Mouse (Mus musculus) heart, adult 8-10 months (tissue): Measurements from ENCODE around the gene Zfp131. TPM values are rescaled to one million over a fixed set of nuclear protein-coding genes. Genes with fewer than 3 reads are reported as not detected.
"Not testable (repeated sequence)": the region's sequence is repeated elsewhere in the genome, so short reads cannot be mapped to it uniquely, and the experiment has no call there.

Experiments
- DNase-seq: peaks from one replicate; pipeline ENCODE4 v3.0.0; 2022; ENCODE audit warnings: low spot score
- total RNA-seq, 4 experiments: library from RNA; stranded (reverse); gene quantifications; 2 replicates each; pipeline ENCODE4 v1.2.4; 2022

The Zfp131 gene
- 10 to 100 TPM; 18.1 to 21.7 (median 19.3) TPM for total RNA-seq

DNA sequence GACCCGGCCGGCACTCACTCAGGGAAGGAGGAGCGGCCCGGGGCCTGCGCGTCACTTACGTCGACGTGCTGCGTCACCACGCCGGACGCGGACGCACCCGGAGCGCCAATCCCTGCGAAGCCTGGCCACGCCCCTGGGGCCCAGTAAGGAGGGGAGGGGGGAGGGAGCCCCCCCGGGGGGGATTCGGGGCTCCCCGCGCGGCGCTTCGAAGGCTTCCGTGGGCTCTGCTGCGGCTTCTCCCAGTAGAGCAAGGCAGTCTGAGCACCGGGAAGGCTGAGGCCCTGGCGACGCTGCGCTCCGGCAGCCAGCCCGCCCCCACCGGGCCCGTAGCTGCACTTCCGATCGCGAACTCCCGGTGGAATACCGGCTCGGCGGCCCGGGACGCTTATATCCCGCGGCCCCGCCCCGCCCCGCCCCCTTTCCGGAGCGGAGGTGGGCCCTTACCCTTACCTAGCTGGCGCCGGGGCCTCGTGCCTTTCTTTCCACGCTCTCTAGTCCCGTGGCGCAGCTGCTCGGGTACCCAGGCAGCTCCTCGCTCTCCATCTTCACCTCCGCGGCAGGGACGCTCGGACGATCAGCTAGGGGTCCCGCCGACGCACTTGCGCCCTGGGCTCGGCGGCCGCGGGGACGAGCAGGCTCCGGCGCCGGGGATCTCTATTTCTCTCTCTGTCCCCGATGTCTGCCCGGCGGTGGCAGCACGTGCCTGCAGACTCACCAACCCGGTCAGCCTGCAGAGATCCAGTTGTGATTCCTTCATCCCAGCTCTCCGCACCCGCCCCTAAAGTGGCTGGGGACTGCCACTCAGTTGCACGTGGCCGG is at the start of gene Zfp131:
Gene Zfp131 (minus strand): TSS at position 129 of the 819 bp plus-strand sequence.
- peak; percentile 90 for DNase-seq

GRCm38 (mm10) chr13:119839982-119840381 is 49.3 kb upstream of the Zfp131 start:
- DNase-seq: not testable (repeated sequence)

DNA sequence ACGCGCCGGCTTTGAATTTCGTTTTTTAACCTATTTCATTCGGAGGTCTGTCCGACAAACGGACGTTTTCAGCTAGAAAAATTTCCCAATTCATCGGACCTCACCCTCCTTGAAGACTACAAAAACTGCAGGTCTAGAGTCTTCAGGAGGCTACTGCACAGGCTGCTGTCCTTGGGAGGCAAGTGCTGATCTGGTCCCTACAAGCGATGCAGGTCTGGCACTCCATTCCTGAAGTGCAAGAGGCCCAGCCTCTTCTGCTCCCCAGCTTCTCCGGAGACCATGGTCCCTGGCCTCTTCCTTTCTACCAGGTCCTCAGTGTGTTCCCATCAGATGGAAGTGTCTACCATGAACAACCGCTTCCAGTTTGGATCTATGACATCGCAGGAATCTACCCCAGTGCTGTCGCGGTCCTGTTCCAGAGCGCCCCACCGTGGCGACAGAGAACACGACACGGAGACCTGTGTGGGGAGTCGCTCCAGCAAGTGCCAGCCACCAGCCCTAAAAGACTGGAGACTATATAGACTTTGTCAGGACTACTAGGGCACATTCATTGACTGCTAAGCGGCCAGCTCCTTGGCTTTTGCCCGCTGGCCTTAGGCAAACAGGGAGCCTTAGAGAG is 47.1 kb upstream of the Zfp131 start:
- not testable (repeated sequence) for DNase-seq

- peak; percentile 7 for DNase-seq
Measured at GRCm38 (mm10) chr13:119836324-119836811, 45.7 kb upstream of the Zfp131 start.

DNA sequence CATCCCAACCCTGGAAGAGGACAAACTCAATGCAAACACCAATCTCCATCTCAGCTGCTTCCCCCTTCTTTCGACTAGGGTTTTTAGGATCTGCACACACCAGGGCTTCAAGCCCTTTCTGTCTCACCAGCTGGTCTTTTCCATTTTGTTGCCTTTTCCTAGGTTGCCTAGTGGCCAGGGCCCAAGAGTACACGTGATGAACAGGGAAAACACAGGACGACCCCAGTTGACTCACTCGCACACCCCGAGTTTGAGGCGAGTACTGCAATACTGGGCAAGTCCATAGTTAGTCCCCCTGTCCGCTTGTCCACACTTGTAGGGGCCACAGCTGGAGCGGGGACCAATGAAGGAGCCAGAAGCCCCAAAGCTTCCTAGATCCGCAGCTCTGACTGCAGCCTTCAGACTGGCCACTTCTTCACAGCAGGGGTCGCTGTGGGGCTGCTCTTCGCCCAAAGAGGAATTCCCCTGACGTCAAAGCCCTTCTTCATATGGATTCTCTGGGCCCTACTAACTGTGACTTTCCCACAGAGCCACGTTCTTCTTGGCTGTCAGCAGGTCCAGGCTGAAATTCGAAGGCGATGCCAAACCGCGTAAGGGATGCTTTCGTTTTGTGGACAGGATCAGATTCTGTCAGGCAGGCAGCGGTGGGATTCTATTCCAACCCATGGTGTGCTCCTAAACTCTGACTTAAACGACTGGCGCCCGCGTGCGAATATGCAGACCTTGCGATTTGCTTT is 44.8 kb upstream of the Zfp131 start, which contains the start of gene D13Ertd608e:
Gene D13Ertd608e (plus strand): TSS at position 687 of the 737 bp plus-strand sequence.
- peak; percentile 19 for DNase-seq

GRCm38 (mm10) chr13:119830116-119830515 is 39.4 kb upstream of the Zfp131 start, which contains the start of gene AF067063:
AF067063 (minus strand) TSS chr13:119830216.
- not testable (repeated sequence) for DNase-seq

- no peak for DNase-seq
Measured at GRCm38 (mm10) chr13:119817579-119818206, 27.0 kb upstream of the Zfp131 start.

GRCm38 (mm10) chr13:119816798-119817197 is 26.1 kb upstream of the Zfp131 start:
- DNase-seq: no peak

DNA sequence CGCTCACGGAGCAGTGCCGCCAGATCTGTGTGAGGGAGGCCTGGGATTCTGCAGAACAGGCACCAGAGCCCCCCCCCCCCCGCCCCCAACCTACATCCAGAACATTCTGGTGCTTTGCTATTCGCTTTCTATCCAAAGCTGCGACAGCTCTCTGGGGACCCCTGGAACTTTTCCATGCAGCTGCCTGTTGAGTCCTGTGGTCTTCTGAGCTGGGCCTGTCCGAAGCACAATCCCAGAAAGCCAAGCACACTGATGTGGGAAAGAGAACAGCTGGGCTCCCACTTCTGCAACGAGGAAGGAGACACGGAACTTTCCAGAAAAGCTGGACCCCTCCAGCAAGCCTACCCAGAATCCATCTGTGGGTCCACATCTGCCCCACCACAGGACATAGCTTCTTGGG is 19.3 kb upstream of the Zfp131 start:
- DNase-seq: no peak

GRCm38 (mm10) chr13:119808937-119809336 is 18.2 kb upstream of the Zfp131 start:
- no peak for DNase-seq

DNA sequence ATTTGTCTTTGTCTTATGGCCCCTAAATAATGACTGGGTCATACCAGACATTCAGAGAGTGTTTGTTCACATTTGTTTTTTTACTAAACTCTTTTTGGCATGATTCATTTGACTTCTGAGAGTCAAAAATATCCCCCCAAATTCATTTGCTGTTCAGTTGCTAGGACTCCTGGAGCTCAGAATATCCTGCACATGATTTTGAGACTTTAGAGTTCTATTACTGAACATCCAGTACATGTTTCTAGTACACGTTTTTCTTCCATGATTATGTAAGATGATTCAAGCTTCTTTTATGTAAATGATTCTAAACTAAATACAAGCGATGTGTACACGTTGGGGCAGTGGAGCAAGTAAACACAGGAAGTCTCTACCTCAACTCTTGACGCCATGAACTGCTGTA is 7.0 kb upstream of the Zfp131 start:
- no peak for DNase-seq

DNA sequence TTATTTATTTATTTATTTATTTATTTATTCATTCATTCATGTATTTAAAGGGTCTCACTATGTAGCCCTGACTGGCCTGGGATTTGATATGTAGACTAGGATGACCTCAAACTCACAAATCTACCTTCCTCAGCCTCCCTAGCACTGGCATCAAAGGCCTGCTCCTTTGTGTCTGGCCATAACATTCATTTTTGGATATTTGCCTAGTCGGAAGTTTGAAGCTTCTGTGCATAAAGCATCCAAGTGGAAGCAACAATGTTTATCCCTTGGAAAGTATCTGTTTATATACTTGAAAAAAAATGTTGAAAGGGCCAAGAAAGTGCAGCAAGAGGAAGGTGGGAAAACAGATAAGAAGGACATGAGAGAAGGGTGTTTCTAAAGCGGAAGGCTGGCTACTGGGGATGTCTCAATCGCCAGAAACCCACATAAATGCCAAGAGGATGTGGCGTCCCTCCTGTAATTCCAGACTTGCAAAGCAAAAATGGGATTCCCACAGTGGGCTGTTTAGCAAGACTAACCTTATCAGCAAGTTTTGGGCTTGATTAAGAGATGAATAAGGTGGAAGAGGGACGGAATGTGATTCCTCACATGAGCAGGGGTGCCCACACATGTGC is 2.2 kb upstream of the Zfp131 start:
- no peak for DNase-seq

DNA sequence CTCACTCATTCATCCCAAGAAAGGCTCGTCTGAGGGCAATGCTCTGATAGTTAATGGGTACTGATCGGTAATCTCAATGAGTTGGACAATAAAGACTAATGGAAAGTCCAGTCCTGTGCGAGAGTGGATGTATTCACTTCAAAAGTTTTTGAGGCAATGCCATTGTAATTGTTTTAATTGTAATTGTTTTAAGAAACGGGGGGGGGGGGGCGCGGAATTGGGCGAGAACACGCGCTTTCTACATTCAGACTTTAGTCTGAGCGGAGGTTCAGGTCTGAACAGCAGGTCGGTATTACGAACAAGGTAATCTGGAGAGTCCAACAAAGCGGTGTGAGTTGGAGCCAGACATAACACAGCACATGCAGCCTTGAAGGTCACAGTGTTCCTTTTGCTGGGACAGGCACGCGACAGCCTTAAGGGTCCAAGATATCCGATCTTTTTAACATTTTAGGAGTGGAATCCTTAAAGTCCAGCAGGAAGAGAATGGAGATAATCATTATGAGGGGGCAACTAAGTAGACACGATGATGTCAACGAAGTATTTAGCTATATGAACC is 969 bp upstream of the Zfp131 start:
- DNase-seq: peak; percentile 5

DNA sequence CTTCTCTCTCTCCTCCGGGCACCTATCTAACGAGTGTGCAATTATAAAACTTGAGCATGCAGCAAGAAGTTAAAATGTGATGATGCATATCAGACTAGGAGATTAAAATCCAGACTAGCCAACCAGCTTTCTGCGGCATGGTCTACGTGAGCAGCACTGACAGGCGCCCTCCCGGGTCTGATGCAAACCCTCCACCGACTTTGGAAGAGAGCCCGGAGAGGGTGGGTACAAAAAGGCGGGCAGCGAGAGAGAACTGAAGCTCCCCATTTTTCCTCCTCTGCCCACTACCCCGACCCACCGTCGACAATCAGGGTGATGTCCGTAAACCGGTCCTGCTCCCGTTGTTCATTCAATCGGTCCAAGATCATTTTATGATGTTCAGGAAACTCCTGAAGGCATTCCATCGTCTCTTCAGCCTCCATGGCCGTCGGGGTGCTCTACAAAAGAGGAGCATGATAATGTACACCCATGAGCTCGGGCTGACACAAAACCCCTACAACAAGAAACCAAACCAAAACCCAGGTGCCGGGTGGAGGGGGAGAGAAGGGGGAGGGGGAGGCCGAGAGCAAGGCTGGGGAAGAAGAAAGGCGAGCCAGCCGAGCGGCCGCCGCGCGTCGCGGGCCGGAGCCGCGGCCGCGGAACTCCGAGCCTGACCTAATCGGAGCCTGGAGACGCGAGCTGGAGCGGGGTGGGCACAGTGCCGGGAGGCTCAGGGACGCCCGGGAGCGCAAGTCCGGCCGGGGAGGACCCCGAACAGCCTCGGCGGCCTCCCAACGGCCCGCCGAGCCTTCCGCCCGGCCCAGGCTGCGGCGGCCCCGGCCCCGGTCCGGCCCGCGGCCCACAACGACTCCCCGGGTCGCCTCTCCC is 605 bp downstream of the Zfp131 start:
- peak; percentile 24 for DNase-seq

DNA sequence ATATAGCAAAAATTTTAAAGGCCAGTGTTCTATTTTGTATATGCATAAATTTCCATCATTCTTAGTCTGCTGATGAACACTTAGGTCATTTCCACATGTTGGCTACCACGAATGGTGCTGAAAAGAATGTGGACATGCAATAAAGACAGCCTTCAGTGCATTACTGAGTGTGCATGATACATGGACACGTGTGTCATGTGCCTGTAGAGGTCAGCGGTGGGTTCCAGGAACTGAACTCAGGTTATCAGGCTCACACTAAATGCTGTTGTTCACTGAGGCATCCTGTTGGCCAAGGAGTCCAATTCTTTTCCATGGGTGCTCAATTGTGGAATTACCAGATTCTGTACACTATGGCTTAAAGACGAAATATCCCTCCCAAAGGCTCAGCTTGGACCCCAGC is 7.1 kb downstream of the Zfp131 start:
- DNase-seq: no peak

GRCm38 (mm10) chr13:119768541-119768940 is 22.1 kb downstream of the Zfp131 start:
- peak; percentile 4 for DNase-seq

DNA sequence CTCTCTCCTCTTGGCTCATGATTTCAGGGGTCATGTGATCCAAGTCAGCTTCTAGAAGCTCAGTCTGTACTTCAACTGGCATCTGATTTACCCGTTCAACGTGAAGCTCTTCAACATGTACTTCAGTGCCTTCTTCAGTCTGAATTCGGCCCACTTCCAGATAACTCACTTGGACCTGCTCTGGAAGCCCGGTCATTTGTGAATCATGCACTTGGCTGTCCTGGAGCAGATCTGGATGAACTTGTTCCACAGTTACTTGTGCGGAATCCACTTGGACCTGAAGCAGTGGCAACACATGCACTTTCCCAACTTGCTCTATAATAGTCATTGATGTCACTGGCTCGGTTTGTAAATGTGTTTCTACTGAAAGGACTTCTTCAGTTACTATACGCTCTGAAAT is 24.2 kb downstream of the Zfp131 start:
- peak; percentile 19 for DNase-seq

DNA sequence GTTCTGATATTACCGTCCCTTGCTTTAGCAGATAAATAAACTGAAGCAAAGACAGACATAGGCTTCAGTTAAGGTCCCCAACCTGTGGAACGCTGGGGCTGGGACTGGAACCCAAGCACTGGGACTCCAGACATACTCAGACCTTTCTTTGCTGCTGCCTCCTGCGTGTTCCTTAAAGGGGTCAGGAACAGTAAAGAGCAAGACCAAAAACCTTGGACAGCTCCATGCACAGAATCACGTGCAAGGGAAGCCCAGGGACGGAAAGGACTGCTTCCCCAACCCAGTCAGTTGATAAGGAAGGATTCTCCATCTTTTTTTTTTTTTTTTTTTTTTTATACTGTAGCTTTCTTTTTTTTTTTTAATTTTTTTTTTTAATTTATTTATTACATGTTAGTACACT is 33.9 kb downstream of the Zfp131 start:
- DNase-seq: no peak

- DNase-seq: peak; percentile 84
Measured at GRCm38 (mm10) chr13:119755681-119756471, 34.8 kb downstream of the Zfp131 start, which contains the start of gene Nim1k. Nim1k (minus strand) TSS chr13:119755882.
